Mouse (Mus musculus): ENCODE results near the gene Irs1.

GRCm38 (mm10) chr1:82279768-82280167 is 11.4 kb downstream of the Irs1 start:
- TF ChIP-seq EP300 (optimal IDR thresholded peaks at IDR 0.05): no peak
- no peak for TF ChIP-seq CTCF (IDR thresholded peaks at IDR 0.05; ENCODE audit: low read depth)

Measured in stomach, postnatal 0 days (tissue).